Mouse (Mus musculus) C2C12 (cell line): Measurements from ENCODE around the gene Higd1c. TPM values are rescaled to one million over a fixed set of nuclear protein-coding genes. Genes with fewer than 3 reads are reported as not detected.

ENCODE experiments used
- H3K27me3 ChIP-seq: one replicate; pipeline ENCODE4 v1.6.1; 2011; ENCODE audit not compliant: control insufficient read depth, insufficient read depth, insufficient read length
- H3K36me3 ChIP-seq: one replicate; pipeline ENCODE4 v1.6.1; 2011; ENCODE audit not compliant: control insufficient read depth, insufficient read depth
- H3K4me3 ChIP-seq: one replicate; pipeline ENCODE4 v1.5.1; 2011; ENCODE audit warnings: mild to moderate bottlenecking, control low read depth; ENCODE audit not compliant: poor library complexity, insufficient read depth, severe bottlenecking
- H3K79me2 ChIP-seq: one replicate; pipeline ENCODE4 v1.6.1; 2011; ENCODE audit not compliant: control insufficient read depth, insufficient read depth
- H3K79me3 ChIP-seq: one replicate; pipeline ENCODE4 v1.6.1; 2011; ENCODE audit warnings: low read depth, control low read depth
- H3ac ChIP-seq: one replicate; pipeline ENCODE3; 2011; ENCODE audit warnings: low read depth; ENCODE audit not compliant: control insufficient read depth, insufficient read length
- CEBPB ChIP-seq: IDR thresholded peaks from one replicate; pipeline ENCODE4 v1.6.1; 2011; ENCODE audit warnings: low read depth, mild to moderate bottlenecking, control low read depth, moderate library complexity
- CTCF ChIP-seq: IDR thresholded peaks from one replicate; pipeline ENCODE4 v1.5.1; 2011; ENCODE audit not compliant: control insufficient read depth, insufficient read depth, insufficient read length
- FOSL1 ChIP-seq: IDR thresholded peaks from one replicate; pipeline ENCODE4 v1.8.0; 2011; ENCODE audit warnings: mild to moderate bottlenecking, low read length; ENCODE audit not compliant: poor library complexity, insufficient read depth, severe bottlenecking
- MAX ChIP-seq: IDR thresholded peaks from one replicate; pipeline ENCODE4 v1.6.1; 2011; ENCODE audit warnings: mild to moderate bottlenecking, control low read depth
- MYOD1 ChIP-seq: IDR thresholded peaks from one replicate; pipeline ENCODE4 v1.6.1; 2011; ENCODE audit warnings: low read depth; ENCODE audit not compliant: control insufficient read depth, insufficient read length
- MYOG ChIP-seq: IDR thresholded peaks from one replicate; pipeline ENCODE4 v1.6.1; 2011; ENCODE audit not compliant: control insufficient read depth, insufficient read length; ENCODE audit errors: extremely low read depth
- USF1 ChIP-seq: IDR thresholded peaks from one replicate; pipeline ENCODE4 v1.6.1; 2011; ENCODE audit warnings: low read depth, mild to moderate bottlenecking, control low read depth, moderate library complexity
- polyA plus RNA-seq: library from polyadenylated mRNA; unstranded; fragments of >200 nt; fragmentation: generic; extraction: Trizol; gene quantifications from one replicate; pipeline ENCODE4 v1.2.1, GENCODE M21; 2012; ENCODE audit warnings: missing spikeins

Gene Higd1c
- polyA plus RNA-seq, 1 experiment, result not detected

DNA sequence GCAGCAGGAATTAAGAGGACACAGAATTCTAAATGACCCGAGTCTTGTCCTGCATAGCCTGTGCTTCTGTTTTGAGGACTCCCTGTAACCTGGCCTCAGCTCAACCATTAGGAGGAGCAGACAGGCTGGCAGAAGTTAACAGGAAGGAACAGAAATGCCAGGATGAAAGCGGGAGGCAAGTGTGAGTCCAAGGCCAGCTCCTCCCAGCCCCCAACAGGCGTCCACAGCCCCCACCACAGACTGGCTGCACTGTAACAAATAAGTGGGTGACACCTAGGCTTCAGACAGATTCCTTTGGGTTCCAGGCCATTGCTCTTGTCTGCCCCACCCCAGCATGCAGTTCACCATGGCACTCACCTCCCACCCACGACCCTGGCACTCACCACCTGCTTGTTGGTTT is 38.5 kb downstream of the Higd1c start:
- no peak overlapping the region for H3K4me3 ChIP-seq
- H3K36me3 ChIP-seq, result peaks cover 83% of the 10 kb centered on the region
- TF ChIP-seq MAX, result no peak
- no peak for TF ChIP-seq MYOG
- no peak for TF ChIP-seq FOSL1
- no peak for TF ChIP-seq CEBPB
- no peak for TF ChIP-seq MYOD1
- TF ChIP-seq USF1, result no peak
- no peak for TF ChIP-seq CTCF
- H3K79me2 ChIP-seq, result no peaks in the 10 kb centered on the region
- H3K27me3 ChIP-seq, result no peaks in the 10 kb centered on the region
- H3ac ChIP-seq, result no peak overlapping the region
- H3K79me3 ChIP-seq, result no peaks in the 10 kb centered on the region

DNA sequence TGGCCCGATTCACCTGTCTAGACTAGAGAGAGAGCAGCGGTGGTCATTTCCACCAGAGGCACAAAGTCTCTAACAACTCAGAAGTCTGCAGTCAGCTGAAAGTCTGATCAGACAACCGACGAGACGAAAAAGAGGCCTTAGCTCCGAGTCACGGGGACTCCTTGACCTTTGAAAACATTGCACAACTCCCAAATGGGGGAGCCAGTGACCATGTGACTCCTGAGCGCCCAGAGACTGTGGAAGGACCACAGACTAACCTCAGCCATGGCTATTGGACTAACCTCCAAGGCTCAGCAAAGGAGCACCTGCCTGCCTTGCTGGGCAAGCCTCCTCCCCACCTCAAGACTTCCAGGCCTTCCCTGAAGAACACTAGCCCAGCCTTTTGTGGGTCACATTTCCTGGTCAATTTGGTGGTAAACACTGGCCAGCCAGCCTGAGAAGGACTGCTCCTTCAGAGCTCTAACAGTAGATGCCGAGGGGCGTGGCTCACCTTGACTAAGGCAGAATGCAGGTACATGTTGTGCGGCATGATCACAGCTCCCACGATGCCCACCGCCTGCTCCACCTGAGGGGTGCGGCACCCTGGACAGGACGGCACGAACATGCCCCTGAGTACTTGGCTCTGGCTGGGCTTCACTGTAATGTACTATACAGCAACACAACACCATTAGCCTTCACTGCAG is 39.1 kb downstream of the Higd1c start:
- TF ChIP-seq MYOG (no peak), CEBPB (no peak), MAX (no peak), CTCF (no peak), USF1 (no peak), FOSL1 (no peak), MYOD1 (no peak)
- Histone ChIP-seq H3ac (no peak overlapping the region), H3K36me3 (peaks cover 83% of the 10 kb centered on the region), H3K79me2 (no peaks in the 10 kb centered on the region), H3K79me3 (no peaks in the 10 kb centered on the region), H3K4me3 (no peak overlapping the region), H3K27me3 (no peaks in the 10 kb centered on the region)

DNA sequence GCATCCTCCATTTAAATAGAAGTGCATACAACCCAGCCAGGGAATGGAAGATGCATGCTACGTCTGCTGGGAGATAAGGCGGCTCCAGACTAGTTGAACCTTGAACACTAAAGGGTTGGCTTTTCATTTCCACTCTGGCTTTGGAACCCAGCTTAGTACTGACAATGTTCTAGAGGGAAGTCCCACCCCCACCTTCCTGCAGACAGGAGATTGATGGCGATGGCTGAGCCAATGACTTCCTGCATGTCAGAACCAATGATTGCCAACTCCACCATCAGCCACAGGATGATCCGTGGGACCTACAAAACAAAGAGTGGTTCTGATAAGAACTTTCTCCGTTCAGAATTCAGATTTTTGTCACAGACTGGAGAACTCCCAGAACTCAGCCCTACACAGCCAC is 41.7 kb downstream of the Higd1c start:
- peaks cover 66% of the 10 kb centered on the region for H3K36me3 ChIP-seq
- no peak overlapping the region for H3ac ChIP-seq
- H3K79me2 ChIP-seq, result peaks cover 13% of the 10 kb centered on the region
- H3K79me3 ChIP-seq, result peaks cover 8% of the 10 kb centered on the region
- no peaks in the 10 kb centered on the region for H3K27me3 ChIP-seq
- H3K4me3 ChIP-seq, result no peak overlapping the region
- TF ChIP-seq FOSL1 (no peak), MYOD1 (no peak), MYOG (no peak), CEBPB (no peak), USF1 (no peak), CTCF (no peak), MAX (no peak)

DNA sequence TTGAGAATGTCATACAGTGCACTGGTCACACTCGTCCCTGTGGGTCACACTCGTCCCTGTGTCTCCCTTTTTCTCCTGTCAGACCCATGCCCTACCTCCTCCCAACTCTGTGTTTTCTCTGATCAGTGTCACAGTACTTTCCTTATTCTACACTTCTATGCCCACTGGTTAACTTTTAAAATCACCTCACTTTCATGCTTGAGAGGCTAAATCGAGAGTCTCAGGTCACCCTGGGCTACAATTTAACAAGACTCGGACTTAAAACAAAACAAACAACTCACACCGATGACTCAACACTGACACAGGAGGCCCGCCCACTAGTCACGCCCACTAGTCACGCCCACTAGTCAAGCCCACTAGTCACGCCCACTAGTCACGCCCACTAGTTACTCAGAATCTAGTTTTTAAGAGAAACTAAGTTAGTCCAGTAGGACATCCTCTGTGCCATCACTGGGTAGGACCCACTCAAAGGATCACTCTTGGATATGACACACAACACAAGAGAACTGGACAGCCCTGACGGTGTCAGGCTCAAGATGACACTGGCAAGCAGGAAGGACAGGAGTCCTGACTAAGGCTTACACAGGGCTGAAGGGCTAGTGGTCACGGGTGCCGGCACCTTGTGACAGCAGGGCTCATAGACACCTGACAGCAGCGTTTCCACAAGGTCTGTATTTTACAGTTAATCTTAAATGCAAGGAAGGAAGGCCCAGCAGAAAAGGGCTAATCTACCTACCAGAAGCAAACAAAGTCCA is 46.8 kb downstream of the Higd1c start:
- Histone ChIP-seq H3K4me3 (no peak overlapping the region), H3K27me3 (no peaks in the 10 kb centered on the region), H3K79me3 (peaks cover 31% of the 10 kb centered on the region), H3ac (no peak overlapping the region), H3K36me3 (peaks cover 20% of the 10 kb centered on the region), H3K79me2 (peaks cover 63% of the 10 kb centered on the region)
- TF ChIP-seq MAX (peak; percentile 44), CTCF (no peak)

DNA sequence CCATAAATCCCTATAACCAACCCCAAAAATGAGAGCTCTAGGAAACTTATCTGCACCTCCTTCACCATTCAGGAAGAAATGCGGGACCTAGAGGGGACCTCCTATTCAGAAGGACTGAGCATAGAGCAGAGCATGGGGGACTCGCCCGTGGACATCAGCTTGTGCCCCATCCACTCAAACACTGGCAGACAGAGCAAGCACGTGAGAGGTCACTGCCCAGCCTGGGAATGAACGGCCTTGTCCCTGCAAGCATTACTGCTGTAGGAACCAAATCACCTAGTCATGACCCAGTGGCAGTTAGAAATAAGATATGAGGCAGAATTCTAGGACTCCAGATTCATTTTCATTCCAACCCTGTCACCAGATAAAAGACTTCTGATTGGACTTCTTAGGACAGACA is 47.4 kb downstream of the Higd1c start:
- Histone ChIP-seq H3K36me3 (peaks cover 17% of the 10 kb centered on the region), H3K4me3 (no peak overlapping the region), H3ac (no peak overlapping the region), H3K27me3 (no peaks in the 10 kb centered on the region), H3K79me3 (peaks cover 31% of the 10 kb centered on the region), H3K79me2 (peaks cover 70% of the 10 kb centered on the region)
- no peak for TF ChIP-seq FOSL1
- TF ChIP-seq CTCF, result no peak
- TF ChIP-seq MYOG, result no peak
- TF ChIP-seq CEBPB, result no peak
- no peak for TF ChIP-seq USF1
- no peak for TF ChIP-seq MYOD1
- TF ChIP-seq MAX, result no peak

DNA sequence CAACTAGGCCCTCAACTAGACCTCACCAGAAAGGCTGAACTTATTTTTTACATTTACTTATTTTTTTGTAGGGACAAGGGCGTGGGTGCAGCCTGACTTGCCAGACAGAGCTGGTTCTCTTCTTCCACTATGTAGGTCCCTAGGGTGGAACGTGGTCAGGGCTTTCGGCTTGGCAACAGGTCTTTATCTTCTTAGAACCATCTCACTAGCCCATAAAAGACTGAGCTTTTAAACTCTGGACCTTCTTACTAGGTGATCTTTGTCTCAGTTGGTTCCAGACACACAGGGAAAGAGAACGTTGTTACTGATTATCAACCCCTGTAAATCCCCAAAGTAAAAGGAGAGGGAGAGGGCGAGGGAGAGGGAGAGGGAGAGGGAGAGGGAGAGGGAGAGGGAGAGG is 49.0 kb downstream of the Higd1c start:
- peaks cover 17% of the 10 kb centered on the region for H3K36me3 ChIP-seq
- peaks cover 45% of the 10 kb centered on the region for H3K79me3 ChIP-seq
- TF ChIP-seq CEBPB, result no peak
- no peak for TF ChIP-seq CTCF
- TF ChIP-seq MYOD1, result no peak
- TF ChIP-seq FOSL1, result no peak
- TF ChIP-seq MAX, result no peak
- TF ChIP-seq USF1, result no peak
- no peak for TF ChIP-seq MYOG
- no peak overlapping the region for H3ac ChIP-seq
- H3K27me3 ChIP-seq, result no peaks in the 10 kb centered on the region
- H3K79me2 ChIP-seq, result peaks cover 85% of the 10 kb centered on the region
- H3K4me3 ChIP-seq, result no peak overlapping the region
